Mouse (Mus musculus): ENCODE results near the gene 4833439L19Rik.

The 4833439L19Rik gene

DNA sequence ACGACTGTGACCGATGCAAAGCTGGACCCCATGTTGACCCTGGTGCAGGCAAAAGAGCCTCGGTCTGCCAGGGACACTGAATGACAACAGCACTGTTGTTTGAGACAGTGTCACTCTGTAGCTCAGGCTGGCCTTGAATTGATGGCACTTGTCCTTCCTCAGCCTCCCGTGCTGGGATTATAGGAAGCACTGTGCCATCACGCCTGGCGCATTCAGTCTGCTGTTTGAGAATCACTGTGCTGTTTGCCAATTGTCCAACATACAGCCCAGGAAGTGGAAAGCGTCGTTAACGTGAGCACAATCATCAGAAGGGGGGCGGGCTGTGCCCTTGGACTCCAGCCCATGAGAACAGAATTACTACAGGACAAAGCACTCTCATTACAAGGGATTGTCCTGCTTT lies 16.9 kb upstream of the 4833439L19Rik start:
- DNase-seq (ENCODE audit: low read depth, low spot score), result no peak

DNA sequence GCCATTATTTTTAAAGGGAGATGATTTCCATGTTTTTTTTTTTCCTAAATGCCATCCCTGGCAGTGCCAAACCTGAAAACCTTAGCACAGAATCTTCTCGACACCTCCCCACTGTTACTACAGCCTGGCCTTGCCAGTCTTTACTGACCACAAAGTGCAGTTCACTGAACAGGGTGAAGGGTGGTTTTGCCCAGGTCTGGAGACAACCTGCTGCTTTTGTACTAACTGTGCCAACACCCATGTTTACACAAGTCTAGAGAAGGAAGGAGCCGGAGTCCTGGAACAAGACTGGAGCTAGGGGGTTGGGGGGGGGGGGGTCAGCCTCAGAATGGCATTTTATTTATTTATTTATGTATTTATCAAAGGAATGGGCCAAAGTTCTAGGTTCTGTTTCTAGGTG lies 16.1 kb upstream of the 4833439L19Rik start:
- no peak for DNase-seq (ENCODE audit: low read depth, low spot score)

DNA sequence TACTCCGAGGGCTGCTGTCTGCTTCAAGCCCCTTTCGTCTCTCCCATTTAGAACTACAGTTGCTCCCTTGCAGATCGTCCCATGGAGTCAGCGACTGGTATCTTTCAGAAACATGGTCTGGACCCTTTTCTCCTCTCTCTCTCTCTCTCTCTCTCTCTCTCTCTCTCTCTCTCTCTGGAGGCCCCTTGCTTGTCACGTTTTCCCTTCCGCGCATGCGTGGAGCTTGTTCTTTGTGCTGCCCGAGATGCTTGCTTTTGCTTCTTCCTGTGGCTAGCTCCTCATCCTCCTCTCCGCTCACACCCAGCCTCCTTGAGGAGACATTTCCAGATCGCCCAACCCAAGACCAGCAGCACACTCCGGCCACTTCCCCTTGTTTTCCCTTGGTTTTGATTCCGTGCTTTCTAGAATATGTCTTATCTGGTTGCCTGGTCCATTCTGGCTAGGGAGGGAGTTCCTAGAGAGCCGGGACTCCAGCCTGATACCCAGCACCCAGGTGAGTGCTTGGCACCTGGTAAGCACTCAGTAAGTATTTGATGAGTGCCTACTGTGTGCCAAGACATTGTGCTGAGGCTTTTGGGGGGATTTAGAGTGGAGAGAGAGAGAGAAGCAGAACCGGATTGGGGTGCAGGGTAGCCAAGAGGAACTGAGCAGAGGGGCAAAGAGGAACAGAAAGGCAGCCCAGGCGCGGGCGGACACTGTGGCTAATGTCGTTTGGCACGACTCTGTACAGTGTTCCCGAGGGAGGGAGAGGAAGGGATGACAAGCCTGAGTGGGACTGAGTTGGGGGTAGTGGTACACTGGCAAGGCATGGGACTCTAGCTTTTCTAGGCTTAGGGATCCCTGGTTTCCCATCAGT lies 12.6 kb upstream of the 4833439L19Rik start:
- DNase-seq (ENCODE audit: low read depth, low spot score), result no peak

GRCm38 (mm10) chr13:54575489-54575888 lies 10.3 kb upstream of the 4833439L19Rik start:
- no peak for DNase-seq (ENCODE audit: low read depth, low spot score)

DNA sequence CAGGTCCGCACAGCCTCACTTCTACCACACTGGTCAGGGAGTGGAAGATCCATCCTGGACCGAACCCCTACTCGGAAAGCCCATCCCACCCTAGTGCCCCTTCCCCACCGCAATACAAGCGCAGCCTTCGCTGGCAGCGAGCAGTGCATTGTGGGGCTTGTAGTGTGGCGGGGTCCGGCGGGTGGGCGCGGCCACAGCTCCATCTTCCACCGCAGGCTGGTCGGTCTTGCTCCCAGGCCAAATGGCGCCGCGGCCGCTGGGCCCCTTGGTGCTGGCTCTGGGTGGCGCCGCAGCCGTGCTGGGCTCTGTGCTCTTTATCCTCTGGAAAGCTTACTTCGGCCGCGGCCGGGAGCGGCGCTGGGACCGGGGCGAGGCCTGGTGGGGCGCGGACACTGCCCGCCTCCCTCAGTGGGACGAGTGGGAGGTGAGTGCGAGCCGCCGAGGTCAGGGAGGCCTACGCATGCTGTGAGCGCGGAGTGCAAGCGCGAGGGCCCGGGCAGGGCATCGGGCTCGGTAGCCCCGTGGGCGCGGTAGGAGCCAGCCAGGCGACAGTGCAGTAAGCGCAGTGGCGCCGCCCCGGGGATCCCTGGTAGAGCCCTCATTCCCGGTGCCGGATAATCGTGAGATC lies 9.7 kb upstream of the 4833439L19Rik start, which contains the start of gene Arl10:
Gene Arl10 (plus strand): TSS at position 162 of the 628 bp plus-strand sequence.
- DNase-seq (ENCODE audit: low read depth, low spot score), result peak; percentile 57

GRCm38 (mm10) chr13:54572621-54573020 lies 7.4 kb upstream of the 4833439L19Rik start:
- peak; percentile 37 for DNase-seq (ENCODE audit: low read depth, low spot score)

GRCm38 (mm10) chr13:54571637-54572036 lies 6.4 kb upstream of the 4833439L19Rik start:
- DNase-seq (ENCODE audit: low read depth, low spot score), result no peak

- no peak for DNase-seq (ENCODE audit: low read depth, low spot score)
Observed at GRCm38 (mm10) chr13:54570736-54571135, 5.5 kb upstream of the 4833439L19Rik start.

GRCm38 (mm10) chr13:54569282-54569681 lies 4.0 kb upstream of the 4833439L19Rik start:
- peak; percentile 19 for DNase-seq (ENCODE audit: low read depth, low spot score)

- peak; percentile 24 for DNase-seq (ENCODE audit: low read depth, low spot score)
Observed at GRCm38 (mm10) chr13:54568380-54568779, 3.1 kb upstream of the 4833439L19Rik start.

DNA sequence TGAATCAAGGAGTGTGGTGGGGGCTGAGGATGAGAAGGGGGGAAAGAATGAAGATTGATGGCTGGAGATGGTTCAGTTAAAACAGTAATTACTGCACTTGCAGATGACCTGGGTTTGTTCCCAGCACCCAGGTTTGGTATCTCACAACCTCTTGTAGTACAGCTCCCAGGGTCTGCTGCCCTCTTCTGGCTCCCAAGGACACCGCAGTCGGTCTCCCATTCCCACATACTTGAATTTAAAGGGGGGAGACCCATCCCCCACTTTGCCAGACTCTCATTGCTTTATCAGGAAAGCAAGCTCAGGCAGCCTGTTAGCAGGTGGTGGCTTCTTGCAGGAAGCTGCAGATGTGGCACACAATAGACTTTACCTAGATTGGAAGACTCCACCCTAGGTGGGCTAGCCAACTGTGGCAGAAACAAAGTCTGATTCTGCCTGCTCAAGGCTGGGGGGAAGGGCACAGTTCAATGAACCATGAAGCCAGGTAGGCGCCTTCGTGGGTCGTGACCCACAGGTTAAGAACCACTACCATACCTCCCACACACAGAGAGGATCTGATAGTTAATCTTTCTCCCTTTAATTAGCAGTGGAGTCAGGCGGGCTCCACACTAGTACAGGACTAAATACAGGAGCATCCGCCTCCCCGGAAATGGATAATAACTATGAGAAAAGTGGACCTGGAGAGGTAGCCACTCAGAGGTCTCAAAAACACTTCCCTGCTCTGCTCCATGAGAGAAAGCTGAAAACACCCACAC lies 535 bp upstream of the 4833439L19Rik start:
- peak; percentile 63 for DNase-seq (ENCODE audit: low read depth, low spot score)

GRCm38 (mm10) chr13:54564232-54565200 lies 719 bp downstream of the 4833439L19Rik start:
- no peak for DNase-seq (ENCODE audit: low read depth, low spot score)

GRCm38 (mm10) chr13:54562562-54562961 lies 2.7 kb downstream of the 4833439L19Rik start:
- no peak for DNase-seq (ENCODE audit: low read depth, low spot score)

- DNase-seq (ENCODE audit: low read depth, low spot score), result no peak
Observed at GRCm38 (mm10) chr13:54560608-54561007, 4.6 kb downstream of the 4833439L19Rik start.

- DNase-seq (ENCODE audit: low read depth, low spot score), result no peak
Observed at GRCm38 (mm10) chr13:54559656-54560055, 5.6 kb downstream of the 4833439L19Rik start.

DNA sequence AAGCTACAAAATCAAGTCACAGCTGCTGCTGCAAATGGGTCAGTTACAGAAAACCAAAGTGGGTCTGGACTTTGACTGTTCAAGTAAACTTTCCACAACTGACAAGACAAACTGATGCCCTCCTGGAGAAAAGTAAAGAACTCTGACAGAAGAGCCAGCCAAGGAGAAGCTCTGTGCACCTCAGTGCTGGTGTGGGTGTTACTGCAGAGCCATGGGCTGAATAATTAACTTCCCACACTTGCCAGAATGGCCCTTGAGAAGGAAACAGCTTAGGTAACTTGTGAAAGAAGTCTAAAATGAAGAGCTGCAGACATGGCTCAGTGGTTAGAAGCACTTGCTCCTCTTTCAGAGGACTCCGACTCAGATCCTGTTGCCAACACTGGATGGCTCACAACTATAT lies 7.6 kb downstream of the 4833439L19Rik start:
- DNase-seq (ENCODE audit: low read depth, low spot score), result no peak

- no peak for DNase-seq (ENCODE audit: low read depth, low spot score)
Observed at GRCm38 (mm10) chr13:54556796-54557195, 8.4 kb downstream of the 4833439L19Rik start.

DNA sequence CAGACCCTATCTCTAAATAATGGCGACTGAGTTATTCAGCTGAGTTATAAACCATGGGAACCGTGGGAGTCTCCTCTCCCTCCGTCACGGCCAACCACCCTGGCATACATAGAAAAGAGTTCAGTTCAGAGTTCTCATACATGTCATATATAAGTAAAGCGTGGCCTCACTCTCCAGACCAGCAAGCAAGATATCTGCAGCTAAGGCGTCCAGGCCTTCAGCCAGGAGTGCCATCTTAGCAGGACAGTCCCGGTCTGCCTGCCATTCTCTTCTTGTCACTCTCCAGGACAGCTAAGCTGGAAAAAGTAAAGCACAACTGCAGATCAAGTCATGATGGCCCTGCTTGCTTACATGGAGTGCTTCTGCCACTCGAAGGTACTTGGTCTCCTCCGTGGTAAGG lies 9.1 kb downstream of the 4833439L19Rik start:
- no peak for DNase-seq (ENCODE audit: low read depth, low spot score)

GRCm38 (mm10) chr13:54548036-54548435 lies 17.2 kb downstream of the 4833439L19Rik start:
- DNase-seq (ENCODE audit: low read depth, low spot score), result no peak

DNA sequence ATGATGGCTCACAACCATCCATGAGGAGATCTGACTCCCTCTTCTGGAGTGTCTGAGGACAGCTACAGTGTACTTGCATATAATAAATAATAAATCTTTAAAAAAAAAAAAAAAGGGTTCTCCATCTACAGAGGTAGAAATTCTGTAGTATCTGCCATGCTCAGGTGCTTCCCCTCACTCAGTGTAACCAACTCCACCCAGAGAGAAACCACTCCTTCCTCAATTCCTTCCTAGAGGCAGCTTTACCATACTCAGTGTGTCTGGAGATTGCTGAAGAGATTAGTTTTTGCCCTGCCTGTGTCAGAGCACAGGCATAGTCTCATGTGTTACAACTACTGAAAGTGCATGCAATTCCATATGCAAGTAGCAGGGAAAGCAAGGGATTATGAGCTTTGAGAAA lies 33.1 kb downstream of the 4833439L19Rik start:
- no peak for DNase-seq (ENCODE audit: low read depth, low spot score)

- no peak for DNase-seq (ENCODE audit: low read depth, low spot score)
Observed at GRCm38 (mm10) chr13:54527140-54527539, 38.1 kb downstream of the 4833439L19Rik start.
